Mouse (Mus musculus) telencephalon, adult 2 months (tissue): ENCODE data around the gene Pof1b.

Experiments used
- DNase-seq: peaks from one replicate; pipeline ENCODE4 v3.0.0-alpha.2; 2011; ENCODE audit warnings: low read depth, low spot score

Gene Pof1b

DNA sequence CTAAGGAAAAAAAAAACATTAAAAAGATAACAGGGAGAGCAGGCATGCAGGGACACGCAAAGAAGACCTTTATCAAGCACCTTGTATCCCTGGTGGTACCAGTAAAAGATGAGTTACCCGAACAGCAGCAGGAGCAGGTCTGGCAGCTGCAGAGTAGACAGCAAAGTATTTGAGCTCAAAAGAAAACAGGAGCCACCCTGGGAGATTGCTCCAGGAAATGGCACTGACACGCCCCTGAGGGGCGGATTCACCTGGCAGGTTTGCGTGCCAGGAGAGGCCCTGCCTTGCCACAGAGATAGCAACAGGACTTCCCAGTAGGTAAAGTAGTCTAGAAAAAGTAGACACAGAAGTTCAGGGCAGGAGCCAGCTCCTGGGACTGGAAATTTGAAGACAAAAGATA lies at the start of gene Pof1b:
Pof1b (minus strand) TSS at position 144 of the 400 bp plus-strand sequence.
- DNase-seq, result no peak

GRCm38 (mm10) chrX:112716587-112716986 lies 18.1 kb upstream of the Pof1b start:
- DNase-seq, result no peak

DNA sequence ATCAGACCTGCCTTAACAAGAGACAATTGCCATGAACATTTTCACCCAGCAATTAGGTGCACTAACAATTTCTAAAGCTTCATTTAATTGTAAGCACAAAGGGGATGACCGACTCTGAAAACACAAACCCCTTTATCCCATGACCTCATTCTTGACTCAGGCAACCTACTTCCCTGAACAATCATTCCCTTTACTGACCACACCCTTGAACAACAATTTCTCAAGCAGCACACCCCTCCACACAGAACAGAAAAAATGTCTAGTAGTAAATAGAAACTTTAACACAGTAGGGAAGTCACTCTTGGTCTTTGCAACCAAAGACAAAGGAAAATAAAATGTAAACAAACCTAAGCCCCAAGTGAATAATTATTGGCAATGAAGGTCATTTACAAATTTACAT lies 4.1 kb downstream of the Pof1b start:
- no peak for DNase-seq

DNA sequence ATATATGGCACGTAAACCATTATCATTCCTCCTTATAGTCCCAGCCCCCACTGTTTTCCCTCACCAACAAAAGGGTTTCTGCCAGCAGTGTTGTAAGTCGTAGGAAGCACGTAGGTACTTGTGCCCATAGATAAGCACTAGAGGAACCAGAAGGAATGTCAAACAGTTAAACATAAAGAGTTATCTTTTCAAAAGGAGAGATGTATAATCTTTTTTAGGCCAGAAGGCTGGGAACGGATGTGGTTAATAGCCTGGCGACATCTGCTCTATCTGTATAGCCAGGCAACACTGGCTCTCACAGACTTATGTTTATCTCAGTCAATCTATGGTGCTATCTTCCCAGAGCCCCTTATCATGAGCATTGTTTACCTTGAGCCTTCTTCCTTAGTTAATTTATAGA lies 17.8 kb downstream of the Pof1b start:
- DNase-seq, result no peak

GRCm38 (mm10) chrX:112675525-112675924 lies 22.9 kb downstream of the Pof1b start:
- DNase-seq, result no peak

- DNase-seq, result no peak
Observed at GRCm38 (mm10) chrX:112601306-112602120, 96.9 kb downstream of the Pof1b start.

DNA sequence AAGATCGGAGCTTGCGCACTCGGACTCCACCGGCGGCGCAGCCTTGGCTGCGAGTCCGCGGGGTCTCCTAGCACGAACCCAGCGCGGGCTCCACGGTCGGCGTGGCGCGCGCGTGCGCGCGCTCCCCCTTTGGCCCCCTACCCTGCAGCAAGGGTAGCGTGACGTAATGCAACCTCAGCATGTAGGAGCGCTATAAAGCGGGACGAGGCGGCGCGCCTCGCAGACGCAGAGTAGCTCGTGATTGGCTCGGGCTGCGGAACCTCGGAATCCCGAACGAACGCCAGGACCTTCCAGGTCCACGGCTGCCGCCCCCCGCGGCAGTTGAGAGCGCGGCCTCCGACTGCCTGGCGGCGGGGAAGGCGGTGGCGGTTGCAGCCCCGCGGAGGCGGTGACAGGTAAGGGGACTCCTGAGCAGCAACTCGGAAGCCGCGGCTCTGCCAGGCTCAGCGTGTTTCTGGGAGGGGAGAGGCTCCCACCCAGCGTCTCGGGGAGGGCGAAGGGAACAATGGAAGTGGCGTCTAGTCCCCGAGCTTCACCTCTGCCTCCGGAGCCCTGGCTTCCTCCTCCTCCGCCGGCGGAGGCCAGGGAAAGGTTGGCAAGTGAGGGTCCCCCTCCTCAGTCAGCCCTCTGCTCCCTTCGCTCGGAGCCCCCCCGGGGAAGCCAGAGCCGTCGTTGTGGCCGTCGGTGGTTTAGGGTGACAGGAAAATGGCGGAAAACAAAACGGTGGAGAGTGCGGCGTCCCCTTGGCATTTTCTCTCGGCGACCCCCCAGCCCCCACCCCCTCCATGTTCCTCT lies 97.7 kb downstream of the Pof1b start, which contains the start of gene Zfp711:
Zfp711 (plus strand) TSS at position 16 of the 795 bp plus-strand sequence.
- peak; percentile 58 for DNase-seq
